Mouse (Mus musculus): Measurements from ENCODE around the gene Gm3285.

DNA sequence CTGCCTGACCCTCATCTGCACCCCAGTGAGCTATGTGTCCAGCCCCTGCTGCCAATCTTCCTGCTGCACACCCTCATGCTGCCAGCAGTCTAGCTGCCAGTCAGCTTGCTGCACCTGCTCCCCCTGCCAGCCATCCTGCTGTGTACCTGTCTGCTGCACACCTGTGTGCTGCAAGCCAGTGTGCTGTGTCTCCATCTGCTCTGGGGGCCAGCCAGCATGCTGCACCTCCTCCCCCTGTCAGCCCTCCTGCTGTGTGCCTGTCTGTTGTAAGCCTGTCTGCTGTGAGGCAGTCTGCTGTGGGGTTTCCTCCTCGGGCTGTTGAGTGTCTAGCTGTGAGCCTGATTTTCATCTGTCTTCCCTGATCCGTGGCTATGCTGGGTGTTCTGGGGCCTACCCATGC lies 14.8 kb upstream of the Gm3285 start:
- TF ChIP-seq CTCF (IDR thresholded peaks at IDR 0.05; ENCODE audit: low read depth) (no peak), EP300 (IDR thresholded peaks at IDR 0.05; ENCODE audit: low read depth) (no peak)
